Mouse (Mus musculus) forebrain, embryonic 15.5 days (tissue): Measurements from ENCODE around the gene Ackr2. TPM values are rescaled to one million over a fixed set of nuclear protein-coding genes. Genes with fewer than 3 reads are reported as not detected.

ENCODE experiments used
- ATAC-seq: fragments of 200-750 bp; cut with Nextera tagmentation; replicated peaks from 2 replicates; pipeline ENCODE4 v1.8.0; 2017; ENCODE audit warnings: mild to moderate bottlenecking, moderate TSS enrichment, moderate library complexity
- H3K27ac ChIP-seq: fragments of 300-500 bp; sonication (generic); replicated peaks from 2 replicates; pipeline ENCODE4 v1.5.1; 2015; ENCODE audit warnings: mild to moderate bottlenecking, inconsistent platforms
- H3K27me3 ChIP-seq: fragments of 300-500 bp; sonication (generic); 2 replicates; pipeline ENCODE4 v1.6.1; 2015; ENCODE audit warnings: inconsistent platforms
- H3K36me3 ChIP-seq: fragments of 300-500 bp; sonication (generic); 2 replicates; pipeline ENCODE4 v1.6.1; 2015; ENCODE audit warnings: mild to moderate bottlenecking, inconsistent platforms
- H3K4me1 ChIP-seq: fragments of 300-500 bp; sonication (generic); 2 replicates; pipeline ENCODE4 v1.6.1; 2015; ENCODE audit warnings: inconsistent platforms
- H3K4me2 ChIP-seq: fragments of 300-500 bp; sonication (generic); replicated peaks from 2 replicates; pipeline ENCODE4 v1.6.1; 2015; ENCODE audit warnings: mild to moderate bottlenecking, inconsistent platforms
- H3K4me3 ChIP-seq: fragments of 300-500 bp; sonication (generic); 2 replicates; pipeline ENCODE4 v1.5.1; 2015; ENCODE audit warnings: mild to moderate bottlenecking, inconsistent platforms
- H3K9ac ChIP-seq: fragments of 300-500 bp; sonication (generic); replicated peaks from 2 replicates; pipeline ENCODE4 v1.6.1; 2015; ENCODE audit warnings: mild to moderate bottlenecking, inconsistent platforms
- H3K9me3 ChIP-seq: fragments of 300-500 bp; sonication (generic); 2 replicates; pipeline ENCODE4 v1.6.1; 2016; ENCODE audit warnings: inconsistent platforms
- WGBS: fragments of 180-500 bp; shearing (Covaris S2); methylation state at CpG from one replicate; pipeline ENCODE4 v1.1.7; 2015; ENCODE audit warnings: mixed read lengths; 5-methylcytosine and 5-hydroxymethylcytosine counted together
- polyA plus RNA-seq: library from polyadenylated mRNA; unstranded; fragments of >200 nt; fragmentation: Nextera tagmentation; extraction: Ambion mirVana; gene quantifications from 2 replicates; pipeline ENCODE4 v1.2.1, GENCODE M21; 2015

Gene Ackr2
- polyA plus RNA-seq, 1 experiment from 2014 or later: 1.9 TPM

- 44% methylated on average over 4 of the region's 4 CpGs for WGBS
- Histone ChIP-seq H3K27ac (0 out of 2 replicates have a peak overlapping the region, but pooled peaks have one; percentile 11), H3K36me3 (no peaks in the 10 kb centered on the region), H3K9me3 (no peaks in the 10 kb centered on the region), H3K4me1 (peaks cover 9% of the 10 kb centered on the region), H3K9ac (no peak overlapping the region), H3K27me3 (no peaks in the 10 kb centered on the region), H3K4me3 (no peak overlapping the region), H3K4me2 (no peak overlapping the region)
- ATAC-seq: no peak
These were observed 28.1 kb upstream of the Ackr2 start for GRCm38 (mm10) chr9:121869973-121870515.

GRCm38 (mm10) chr9:121872062-121872683 is 26.0 kb upstream of the Ackr2 start:
- 92% methylated on average over 2 of the region's 2 CpGs for whole genome bisulfite sequencing

GRCm38 (mm10) chr9:121873578-121873977 is 24.6 kb upstream of the Ackr2 start:
- H3K9ac ChIP-seq: no peak overlapping the region
- no peaks in the 10 kb centered on the region for H3K36me3 ChIP-seq
- ATAC-seq: no peak
- H3K27me3 ChIP-seq: no peaks in the 10 kb centered on the region
- H3K4me1 ChIP-seq: peaks cover 3% of the 10 kb centered on the region; the same call in 1 of the 2 replicates
- H3K4me3 ChIP-seq: no peak overlapping the region
- no peak overlapping the region for H3K4me2 ChIP-seq
- no peak overlapping the region for H3K27ac ChIP-seq
- no peaks in the 10 kb centered on the region for H3K9me3 ChIP-seq

More at GRCm38 (mm10) chr9:121872062-121872683, 26.0 kb upstream of the Ackr2 start:
- Histone ChIP-seq H3K4me2 (no peak overlapping the region), H3K4me1 (peaks cover 3% of the 10 kb centered on the region; the same call in 1 of the 2 replicates), H3K36me3 (no peaks in the 10 kb centered on the region), H3K9me3 (no peaks in the 10 kb centered on the region), H3K27ac (no peak overlapping the region), H3K4me3 (no peak overlapping the region), H3K9ac (no peak overlapping the region), H3K27me3 (no peaks in the 10 kb centered on the region)
- ATAC-seq: no peak

GRCm38 (mm10) chr9:121877052-121877740 is 21.0 kb upstream of the Ackr2 start:
- no peak overlapping the region for H3K27ac ChIP-seq
- H3K27me3 ChIP-seq: no peaks in the 10 kb centered on the region
- 22% methylated on average over 3 of the region's 3 CpGs for WGBS
- no peak for ATAC-seq
- no peaks in the 10 kb centered on the region for H3K9me3 ChIP-seq
- H3K4me2 ChIP-seq: no peak overlapping the region
- H3K4me3 ChIP-seq: no peak overlapping the region
- H3K4me1 ChIP-seq: no peaks in the 10 kb centered on the region
- H3K9ac ChIP-seq: no peak overlapping the region
- no peaks in the 10 kb centered on the region for H3K36me3 ChIP-seq

GRCm38 (mm10) chr9:121880840-121881239 is 17.3 kb upstream of the Ackr2 start:
- no peaks in the 10 kb centered on the region for H3K27me3 ChIP-seq
- no peak overlapping the region for H3K4me2 ChIP-seq
- H3K27ac ChIP-seq: no peak overlapping the region
- no peak overlapping the region for H3K9ac ChIP-seq
- H3K9me3 ChIP-seq: no peaks in the 10 kb centered on the region
- WGBS: 19% methylated on average over 14 of the region's 14 CpGs
- no peak overlapping the region for H3K4me3 ChIP-seq
- no peak for ATAC-seq
- no peaks in the 10 kb centered on the region for H3K36me3 ChIP-seq
- no peaks in the 10 kb centered on the region for H3K4me1 ChIP-seq

- no peak overlapping the region for H3K9ac ChIP-seq
- no peak overlapping the region for H3K4me3 ChIP-seq
- H3K4me2 ChIP-seq: no peak overlapping the region
- no peaks in the 10 kb centered on the region for H3K36me3 ChIP-seq
- H3K27ac ChIP-seq: no peak overlapping the region
- H3K4me1 ChIP-seq: no peaks in the 10 kb centered on the region
- ATAC-seq: no peak
- 80% methylated on average over 6 of the region's 6 CpGs for WGBS
- no peaks in the 10 kb centered on the region for H3K9me3 ChIP-seq
- H3K27me3 ChIP-seq: no peaks in the 10 kb centered on the region
These were observed 16.9 kb upstream of the Ackr2 start for GRCm38 (mm10) chr9:121881301-121881700.

GRCm38 (mm10) chr9:121882015-121882457 is 16.1 kb upstream of the Ackr2 start:
- Histone ChIP-seq H3K27me3 (no peaks in the 10 kb centered on the region), H3K4me3 (no peak overlapping the region), H3K4me1 (no peaks in the 10 kb centered on the region), H3K9me3 (no peaks in the 10 kb centered on the region), H3K36me3 (no peaks in the 10 kb centered on the region), H3K4me2 (no peak overlapping the region), H3K9ac (no peak overlapping the region), H3K27ac (no peak overlapping the region)
- 74% methylated on average over 7 of the region's 7 CpGs for WGBS
- ATAC-seq: no peak

GRCm38 (mm10) chr9:121889927-121890440 is 8.2 kb upstream of the Ackr2 start:
- Histone ChIP-seq H3K4me1 (no peaks in the 10 kb centered on the region), H3K4me2 (no peak overlapping the region), H3K27me3 (no peaks in the 10 kb centered on the region), H3K9ac (no peak overlapping the region), H3K27ac (no peak overlapping the region), H3K36me3 (no peaks in the 10 kb centered on the region), H3K4me3 (no peak overlapping the region), H3K9me3 (no peaks in the 10 kb centered on the region)
- ATAC-seq: no peak
- WGBS: 76% methylated on average over 4 of the region's 4 CpGs

- Histone ChIP-seq H3K9me3 (no peaks in the 10 kb centered on the region), H3K27me3 (no peaks in the 10 kb centered on the region), H3K27ac (no peak overlapping the region), H3K36me3 (no peaks in the 10 kb centered on the region), H3K9ac (no peak overlapping the region), H3K4me2 (no peak overlapping the region), H3K4me3 (no peak overlapping the region), H3K4me1 (no peaks in the 10 kb centered on the region)
- WGBS: 60% methylated on average over 18 of the region's 18 CpGs
- no peak for ATAC-seq
These were observed 7.7 kb upstream of the Ackr2 start for GRCm38 (mm10) chr9:121890441-121890941.

- H3K4me2 ChIP-seq: no peak overlapping the region
- H3K27ac ChIP-seq: no peak overlapping the region
- H3K36me3 ChIP-seq: no peaks in the 10 kb centered on the region
- no peak overlapping the region for H3K9ac ChIP-seq
- H3K4me1 ChIP-seq: no peaks in the 10 kb centered on the region
- 86% methylated on average over 9 of the region's 9 CpGs for WGBS
- H3K4me3 ChIP-seq: no peak overlapping the region
- no peaks in the 10 kb centered on the region for H3K27me3 ChIP-seq
- ATAC-seq: no peak
- no peaks in the 10 kb centered on the region for H3K9me3 ChIP-seq
These were observed 6.9 kb upstream of the Ackr2 start for GRCm38 (mm10) chr9:121891301-121891700.

- no peak for ATAC-seq
- Histone ChIP-seq H3K4me1 (no peaks in the 10 kb centered on the region), H3K27me3 (no peaks in the 10 kb centered on the region), H3K9me3 (no peaks in the 10 kb centered on the region), H3K4me3 (no peak overlapping the region), H3K4me2 (no peak overlapping the region), H3K9ac (no peak overlapping the region), H3K27ac (no peak overlapping the region), H3K36me3 (no peaks in the 10 kb centered on the region)
- WGBS: 90% methylated on average over 12 of the region's 12 CpGs
These were observed 6.0 kb upstream of the Ackr2 start for GRCm38 (mm10) chr9:121892057-121892687.

- 85% methylated on average over 7 of the region's 7 CpGs for WGBS
- no peak overlapping the region for H3K4me3 ChIP-seq
- H3K27ac ChIP-seq: no peak overlapping the region
- no peak overlapping the region for H3K4me2 ChIP-seq
- no peaks in the 10 kb centered on the region for H3K4me1 ChIP-seq
- no peaks in the 10 kb centered on the region for H3K36me3 ChIP-seq
- H3K9me3 ChIP-seq: no peaks in the 10 kb centered on the region
- no peak for ATAC-seq
- H3K9ac ChIP-seq: no peak overlapping the region
- H3K27me3 ChIP-seq: no peaks in the 10 kb centered on the region
These were observed 3.7 kb upstream of the Ackr2 start for GRCm38 (mm10) chr9:121894447-121894846.
